In genomic region chr4:98816807-98817183, GRCm38 (mm10) we compare ENCODE assay signal across 8 mouse cellular contexts. TPM values are rescaled to one million over a fixed set of nuclear protein-coding genes. Genes with fewer than 3 reads are reported as not detected.
DNase-seq lines count a peak whose midpoint lies in the region; ATAC-seq and TF ChIP-seq lines count a peak whose summit lies in the region.

No protein-coding gene starts in this region.

- H3K9ac ChIP-seq in forebrain, embryonic 11.5 days (ENCODE audit: low read length), result peak overlapping the region; percentile 65
- no peak overlapping the region for H3K9ac ChIP-seq in liver, embryonic 12.5 days

- H3K9me3 ChIP-seq in heart, embryonic 10.5 days, result no peaks in the 10 kb centered on the region
- H3K9me3 ChIP-seq in E14TG2a.4 (ENCODE audit: low read length), result no peaks in the 10 kb centered on the region
- H3K9me3 ChIP-seq in forebrain, embryonic 11.5 days (ENCODE audit: control insufficient read depth, low read length), result no peaks in the 10 kb centered on the region
- H3K9me3 ChIP-seq in liver, embryonic 12.5 days (replicated peaks), result no peaks in the 10 kb centered on the region

- peak overlapping the region; percentile 87 for H3K4me3 ChIP-seq in heart, embryonic 10.5 days
- H3K4me3 ChIP-seq in E14TG2a.4 (replicated peaks; ENCODE audit: low read length), result peak overlapping the region; percentile 90
- peak overlapping the region; percentile 64 for H3K4me3 ChIP-seq in forebrain, embryonic 11.5 days (ENCODE audit: low read depth, low read length)
- H3K4me3 ChIP-seq in liver, embryonic 12.5 days, result peak overlapping the region; percentile 51

- ATAC-seq in forebrain, embryonic 11.5 days (replicated peaks; ENCODE audit: low FRiP score), result no peak
- ATAC-seq in liver, embryonic 12.5 days, result no peak
- no peak for ATAC-seq in CD4-positive, CD25-positive, alpha-beta regulatory T cell, adult 4 months

- 3% methylated on average over 14 of the region's 14 CpGs for WGBS in heart, embryonic 10.5 days
- 4% methylated on average over 14 of the region's 14 CpGs for WGBS in forebrain, embryonic 11.5 days
- 3% methylated on average over 14 of the region's 14 CpGs for WGBS in liver, embryonic 12.5 days (ENCODE audit: insufficient replicate concordance)

- no peaks in the 10 kb centered on the region for H3K4me1 ChIP-seq in heart, embryonic 10.5 days
- peaks cover 49% of the 10 kb centered on the region for H3K4me1 ChIP-seq in E14TG2a.4 (replicated peaks; ENCODE audit: low read depth, low read length)
- peaks cover 2% of the 10 kb centered on the region; the same call in 1 of the 2 replicates for H3K4me1 ChIP-seq in forebrain, embryonic 11.5 days (replicated peaks; ENCODE audit: control insufficient read depth, insufficient read depth, low read length)
- no peaks in the 10 kb centered on the region for H3K4me1 ChIP-seq in liver, embryonic 12.5 days

- peak overlapping the region; percentile 83 for H3K27ac ChIP-seq in heart, embryonic 10.5 days
- H3K27ac ChIP-seq in forebrain, embryonic 11.5 days (ENCODE audit: low read depth, low read length), result no peak overlapping the region
- no peak overlapping the region for H3K27ac ChIP-seq in liver, embryonic 12.5 days

- DNase-seq in heart, embryonic 10.5 days (ENCODE audit: low spot score), result no peak
- DNase-seq in heart, postnatal 4 days, result no peak
- no peak for DNase-seq in forebrain, embryonic 11.5 days (ENCODE audit: low spot score)
- no peak for DNase-seq in c-Kit-positive CD71-positive TER-119-positive erythroid progenitor cells, embryonic 14.5 days (ENCODE audit: low spot score)
- DNase-seq in urinary bladder, postnatal 14 days (ENCODE audit: low spot score), result no peak

- TF ChIP-seq CTCF in E14TG2a.4 (conservative IDR thresholded peaks at IDR 0.05; ENCODE audit: low read length), result no peak

- peaks cover 45% of the 10 kb centered on the region for H3K27me3 ChIP-seq in heart, embryonic 10.5 days (ENCODE audit: insufficient read depth, poor library complexity, severe bottlenecking)
- peaks cover 55% of the 10 kb centered on the region for H3K27me3 ChIP-seq in E14TG2a.4 (ENCODE audit: insufficient read depth, low read length)
- peaks cover 21% of the 10 kb centered on the region for H3K27me3 ChIP-seq in forebrain, embryonic 11.5 days (ENCODE audit: control insufficient read depth, insufficient read depth, low read length)
- H3K27me3 ChIP-seq in liver, embryonic 12.5 days (replicated peaks), result peaks cover 50% of the 10 kb centered on the region

- H3K4me2 ChIP-seq in forebrain, embryonic 11.5 days (ENCODE audit: low read depth, low read length, severe bottlenecking), result peak overlapping the region; percentile 99
- peak overlapping the region; percentile 66 for H3K4me2 ChIP-seq in liver, embryonic 12.5 days

- no peaks in the 10 kb centered on the region for H3K36me3 ChIP-seq in heart, embryonic 10.5 days
- H3K36me3 ChIP-seq in E14TG2a.4 (ENCODE audit: insufficient read depth, low read length), result 0 out of 2 replicates have a peak, but pooled peaks cover 4% of the 10 kb centered on the region
- H3K36me3 ChIP-seq in forebrain, embryonic 11.5 days (ENCODE audit: control insufficient read depth, insufficient read depth, low read length), result no peaks in the 10 kb centered on the region
- no peaks in the 10 kb centered on the region for H3K36me3 ChIP-seq in liver, embryonic 12.5 days

RNA-seq across cellular contexts. Expression of gene Kank4, which starts 0.5 kb away (rescaled TPM):
- polyA plus RNA-seq in heart, embryonic 10.5 days (2016; fragmentation: Nextera tagmentation; extraction: Ambion mirVana), result 0.34 and 0.60 TPM in 2 replicates
- 1 to 10 TPM; 2.4 to 3.3 TPM for total RNA-seq in heart, postnatal 4 days (2021)
- 1.1 and 1.3 TPM in 2 replicates for polyA plus RNA-seq in forebrain, embryonic 11.5 days (2014; fragmentation: Nextera tagmentation; extraction: Ambion mirVana)
- 0.10 and 0.18 TPM in 2 replicates for polyA plus RNA-seq in liver, embryonic 12.5 days (2016; fragmentation: Nextera tagmentation; extraction: Ambion mirVana)
- polyA plus RNA-seq in CD4-positive, CD25-positive, alpha-beta regulatory T cell, adult 4 months (2017; shearing (Covaris generic)), result not detected

RNA-seq across cellular contexts. Expression of gene I0C0044D17Rik, which starts 6.8 kb away (rescaled TPM):
- polyA plus RNA-seq in heart, embryonic 10.5 days (2016; fragmentation: Nextera tagmentation; extraction: Ambion mirVana), result not detected in 2 replicates
- total RNA-seq in heart, postnatal 4 days (2021), result not detected
- polyA plus RNA-seq in forebrain, embryonic 11.5 days (2014; fragmentation: Nextera tagmentation; extraction: Ambion mirVana), result not detected in 2 replicates
- not detected in 2 replicates for polyA plus RNA-seq in liver, embryonic 12.5 days (2016; fragmentation: Nextera tagmentation; extraction: Ambion mirVana)
- polyA plus RNA-seq in CD4-positive, CD25-positive, alpha-beta regulatory T cell, adult 4 months (2017; shearing (Covaris generic)), result not detected
